ENCODE assay signal across 23 mouse cellular contexts in the genomic region with DNA sequence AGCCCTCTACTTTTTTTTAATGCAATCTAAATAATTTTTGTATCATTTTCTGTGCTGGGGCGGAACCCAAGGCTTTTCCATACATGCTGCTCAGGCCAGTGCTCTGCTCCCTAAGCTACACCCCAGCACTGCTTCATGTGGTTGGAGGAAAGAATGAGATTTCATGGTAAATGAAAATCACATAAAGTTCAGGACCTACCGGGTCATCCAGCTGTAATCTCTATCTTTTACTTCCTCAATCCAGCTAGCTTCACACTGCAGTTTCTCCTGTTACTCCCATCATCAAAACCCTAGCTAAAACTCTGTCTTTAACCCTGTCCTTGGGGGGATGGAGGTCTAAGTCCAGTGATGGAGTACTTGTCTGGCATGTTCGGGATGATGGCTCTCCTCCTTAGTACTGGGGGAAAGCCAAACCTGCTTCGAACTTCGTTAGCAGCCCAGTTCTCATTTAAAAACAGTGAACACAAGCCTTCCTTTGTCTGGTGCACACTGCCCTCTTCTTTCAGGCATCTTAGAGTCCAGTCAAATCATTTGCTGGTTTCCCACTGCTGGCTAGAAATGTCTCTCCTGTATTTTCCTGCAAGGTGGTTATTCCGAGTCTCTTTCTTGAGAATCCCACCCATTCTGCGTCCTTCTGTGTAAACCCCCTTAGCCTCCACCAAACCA. TPM values are rescaled to one million over a fixed set of nuclear protein-coding genes. Genes with fewer than 3 reads are reported as not detected.
DNase-seq lines count a peak whose midpoint lies in the region; ATAC-seq and TF ChIP-seq lines count a peak whose summit lies in the region.
"Had no signal": no experiment of that assay in that cellular context is flagged by ENCODE, and none has a peak within 500 bp of the region (broad histone marks: within the 10 kb centered on the region; RNA-seq: fewer than 3 reads in every experiment).

No protein-coding gene starts in this region.

- H3K4me1 ChIP-seq in forebrain, embryonic 16.5 days (replicated peaks; ENCODE audit: control insufficient read depth, insufficient read depth, low read length), result peaks cover 18% of the 10 kb centered on the region
- H3K4me1 ChIP-seq in forebrain, embryonic 15.5 days, result peaks cover 14% of the 10 kb centered on the region
- H3K4me1 ChIP-seq in hindbrain, postnatal 0 days (ENCODE audit: insufficient read depth, low read length), result peaks cover 7% of the 10 kb centered on the region
- H3K4me1 ChIP-seq in hindbrain, embryonic 13.5 days (replicated peaks), result peaks cover 19% of the 10 kb centered on the region
- H3K4me1 ChIP-seq in neural tube, embryonic 13.5 days (replicated peaks), result peaks cover 17% of the 10 kb centered on the region
- H3K4me1 ChIP-seq in neural tube, embryonic 15.5 days, result peaks cover 15% of the 10 kb centered on the region
- H3K4me1 ChIP-seq in intestine, postnatal 0 days (replicated peaks; ENCODE audit: control insufficient read depth, insufficient read depth, low read length), result no peaks in the 10 kb centered on the region
- H3K4me1 ChIP-seq in kidney, embryonic 16.5 days (ENCODE audit: insufficient read depth, low read length), result peaks cover 6% of the 10 kb centered on the region

- H3K27ac ChIP-seq in forebrain, embryonic 16.5 days (ENCODE audit: low read length), result 0 out of 2 replicates have a peak overlapping the region, but pooled peaks have one; percentile 28
- no peak overlapping the region for H3K27ac ChIP-seq in forebrain, embryonic 15.5 days (replicated peaks)
- peak overlapping the region; percentile 56 for H3K27ac ChIP-seq in hindbrain, postnatal 0 days
- no peak overlapping the region; the same call in 1 of the 2 replicates for H3K27ac ChIP-seq in hindbrain, embryonic 13.5 days
- H3K27ac ChIP-seq in neural tube, embryonic 13.5 days (replicated peaks), result 0 out of 2 replicates have a peak overlapping the region, but pooled peaks have one; percentile 33
- H3K27ac ChIP-seq in neural tube, embryonic 15.5 days (replicated peaks), result no peak overlapping the region
- H3K27ac ChIP-seq in intestine, postnatal 0 days (ENCODE audit: low read depth, low read length), result no peak overlapping the region
- no peak overlapping the region for H3K27ac ChIP-seq in kidney, embryonic 16.5 days (ENCODE audit: low read length)
- H3K27ac ChIP-seq: forebrain, embryonic 10.5 days; gastrocnemius, adult 2 months had no signal

- H3K9me3 ChIP-seq in forebrain, embryonic 16.5 days (ENCODE audit: control insufficient read depth, low read length), result no peaks in the 10 kb centered on the region
- H3K9me3 ChIP-seq in forebrain, embryonic 15.5 days, result no peaks in the 10 kb centered on the region
- no peaks in the 10 kb centered on the region for H3K9me3 ChIP-seq in hindbrain, postnatal 0 days (ENCODE audit: low read length)
- no peaks in the 10 kb centered on the region for H3K9me3 ChIP-seq in hindbrain, embryonic 13.5 days
- no peaks in the 10 kb centered on the region for H3K9me3 ChIP-seq in neural tube, embryonic 13.5 days
- H3K9me3 ChIP-seq in neural tube, embryonic 15.5 days (replicated peaks), result no peaks in the 10 kb centered on the region
- no peaks in the 10 kb centered on the region for H3K9me3 ChIP-seq in intestine, postnatal 0 days (ENCODE audit: control insufficient read depth)
- H3K9me3 ChIP-seq in kidney, embryonic 16.5 days (ENCODE audit: low read length), result no peaks in the 10 kb centered on the region
- H3K9me3 ChIP-seq: forebrain, embryonic 10.5 days had no signal

- 49% methylated on average over 7 of the region's 7 CpGs for WGBS in forebrain, embryonic 16.5 days
- 51% methylated on average over 7 of the region's 7 CpGs for WGBS in forebrain, embryonic 15.5 days
- 76% methylated on average over 7 of the region's 7 CpGs for WGBS in hindbrain, postnatal 0 days
- 80% methylated on average over 7 of the region's 7 CpGs for WGBS in hindbrain, embryonic 13.5 days
- WGBS in neural tube, embryonic 13.5 days, result 77% methylated on average over 7 of the region's 7 CpGs
- 72% methylated on average over 7 of the region's 7 CpGs for WGBS in neural tube, embryonic 15.5 days
- 83% methylated on average over 7 of the region's 7 CpGs for WGBS in intestine, postnatal 0 days
- WGBS in kidney, embryonic 16.5 days, result 88% methylated on average over 7 of the region's 7 CpGs

- no peak overlapping the region for H3K4me2 ChIP-seq in forebrain, embryonic 16.5 days (ENCODE audit: low read length)
- no peak overlapping the region for H3K4me2 ChIP-seq in forebrain, embryonic 15.5 days (replicated peaks)
- H3K4me2 ChIP-seq in hindbrain, postnatal 0 days (ENCODE audit: low read depth, low read length), result no peak overlapping the region
- H3K4me2 ChIP-seq in hindbrain, embryonic 13.5 days, result no peak overlapping the region
- H3K4me2 ChIP-seq in neural tube, embryonic 13.5 days, result no peak overlapping the region
- no peak overlapping the region for H3K4me2 ChIP-seq in neural tube, embryonic 15.5 days
- no peak overlapping the region for H3K4me2 ChIP-seq in intestine, postnatal 0 days (replicated peaks; ENCODE audit: low read depth)
- no peak overlapping the region for H3K4me2 ChIP-seq in kidney, embryonic 16.5 days (replicated peaks; ENCODE audit: low read depth, low read length)

- no peaks in the 10 kb centered on the region for H3K27me3 ChIP-seq in forebrain, embryonic 16.5 days (replicated peaks; ENCODE audit: control insufficient read depth, insufficient read depth, low read length)
- H3K27me3 ChIP-seq in forebrain, embryonic 15.5 days, result no peaks in the 10 kb centered on the region
- no peaks in the 10 kb centered on the region for H3K27me3 ChIP-seq in hindbrain, postnatal 0 days (ENCODE audit: insufficient read depth, low read length)
- H3K27me3 ChIP-seq in hindbrain, embryonic 13.5 days, result no peaks in the 10 kb centered on the region
- no peaks in the 10 kb centered on the region for H3K27me3 ChIP-seq in neural tube, embryonic 13.5 days
- no peaks in the 10 kb centered on the region for H3K27me3 ChIP-seq in neural tube, embryonic 15.5 days (replicated peaks)
- H3K27me3 ChIP-seq in intestine, postnatal 0 days (replicated peaks; ENCODE audit: control insufficient read depth, insufficient read depth, low read length), result no peaks in the 10 kb centered on the region
- no peaks in the 10 kb centered on the region for H3K27me3 ChIP-seq in kidney, embryonic 16.5 days (ENCODE audit: insufficient read depth, low read length)

- H3K36me3 ChIP-seq in forebrain, embryonic 16.5 days (ENCODE audit: control insufficient read depth, insufficient read depth), result peaks cover 4% of the 10 kb centered on the region
- H3K36me3 ChIP-seq in forebrain, embryonic 15.5 days, result peaks cover 11% of the 10 kb centered on the region
- H3K36me3 ChIP-seq in hindbrain, postnatal 0 days (ENCODE audit: insufficient read depth, low read length), result peaks cover 10% of the 10 kb centered on the region; the same call in 1 of the 2 replicates
- peaks cover 18% of the 10 kb centered on the region for H3K36me3 ChIP-seq in hindbrain, embryonic 13.5 days
- H3K36me3 ChIP-seq in neural tube, embryonic 13.5 days, result peaks cover 18% of the 10 kb centered on the region
- H3K36me3 ChIP-seq in neural tube, embryonic 15.5 days, result peaks cover 14% of the 10 kb centered on the region
- peaks cover 16% of the 10 kb centered on the region for H3K36me3 ChIP-seq in intestine, postnatal 0 days (ENCODE audit: control insufficient read depth, insufficient read depth)
- H3K36me3 ChIP-seq in kidney, embryonic 16.5 days (ENCODE audit: insufficient read depth, low read length), result peaks cover 17% of the 10 kb centered on the region

- no peak overlapping the region for H3K9ac ChIP-seq in forebrain, embryonic 16.5 days (replicated peaks; ENCODE audit: low read depth, low read length)
- no peak overlapping the region for H3K9ac ChIP-seq in forebrain, embryonic 15.5 days (replicated peaks)
- H3K9ac ChIP-seq in hindbrain, postnatal 0 days (replicated peaks; ENCODE audit: low read length), result no peak overlapping the region
- no peak overlapping the region for H3K9ac ChIP-seq in hindbrain, embryonic 13.5 days
- no peak overlapping the region for H3K9ac ChIP-seq in neural tube, embryonic 13.5 days
- H3K9ac ChIP-seq in neural tube, embryonic 15.5 days (replicated peaks), result no peak overlapping the region
- H3K9ac ChIP-seq in intestine, postnatal 0 days (ENCODE audit: low read depth, low read length), result no peak overlapping the region
- H3K9ac ChIP-seq in kidney, embryonic 16.5 days (replicated peaks; ENCODE audit: low read length), result no peak overlapping the region

- no peak for TF ChIP-seq CTCF in hindbrain, postnatal 0 days (IDR thresholded peaks at IDR 0.05; ENCODE audit: low read depth)
- TF ChIP-seq CTCF in intestine, postnatal 0 days (IDR thresholded peaks at IDR 0.05; ENCODE audit: low read depth), result no peak

- H3K4me3 ChIP-seq in forebrain, embryonic 16.5 days (replicated peaks; ENCODE audit: low read length), result no peak overlapping the region
- no peak overlapping the region for H3K4me3 ChIP-seq in forebrain, embryonic 15.5 days
- H3K4me3 ChIP-seq in hindbrain, postnatal 0 days (ENCODE audit: low read length), result no peak overlapping the region
- no peak overlapping the region for H3K4me3 ChIP-seq in hindbrain, embryonic 13.5 days
- H3K4me3 ChIP-seq in neural tube, embryonic 13.5 days, result no peak overlapping the region
- no peak overlapping the region for H3K4me3 ChIP-seq in neural tube, embryonic 15.5 days (replicated peaks)
- H3K4me3 ChIP-seq in intestine, postnatal 0 days (ENCODE audit: low read depth, low read length), result no peak overlapping the region
- no peak overlapping the region for H3K4me3 ChIP-seq in kidney, embryonic 16.5 days (ENCODE audit: low read length)
- H3K4me3 ChIP-seq: forebrain, embryonic 10.5 days; gastrocnemius, adult 2 months had no signal

- peak; percentile 49 for DNase-seq in hindbrain, postnatal 0 days (ENCODE audit: low spot score)
- DNase-seq: adrenal gland, postnatal 14 days; cerebellum, adult 11-12 months; cerebellum, postnatal 25 days; gastrocnemius, adult 2 months; heart, postnatal 36 days; kidney, adult 9 months; kidney, postnatal 36 days; layer of hippocampus, adult 9-11 months; liver; midbrain, embryonic 14.5 days; thymus, postnatal 36 days had no signal

- 0 out of 2 replicates have a peak, but pooled peaks have one; percentile 39 for ATAC-seq in forebrain, embryonic 16.5 days
- no peak for ATAC-seq in forebrain, embryonic 15.5 days (replicated peaks)
- ATAC-seq in hindbrain, postnatal 0 days, result peak; percentile 55; the same call in 1 of the 2 replicates
- ATAC-seq in hindbrain, embryonic 13.5 days (ENCODE audit: low FRiP score), result no peak
- ATAC-seq in neural tube, embryonic 13.5 days (ENCODE audit: low read depth), result no peak
- no peak for ATAC-seq in neural tube, embryonic 15.5 days (ENCODE audit: low FRiP score)
- ATAC-seq in intestine, postnatal 0 days, result no peak
- no peak for ATAC-seq in kidney, embryonic 16.5 days (ENCODE audit: low FRiP score, low TSS enrichment)
- ATAC-seq: CD4-positive, CD25-positive, alpha-beta regulatory T cell, adult 4 months; inflammation-experienced regulatory T-cells, adult 6 months; lung, postnatal 0 days had no signal

RNA-seq across cellular contexts. Expression of a gene that starts 6.5 kb away (rescaled TPM):
- 31.2 and 33.7 TPM in 2 replicates for polyA plus RNA-seq in forebrain, embryonic 16.5 days (2015; fragmentation: Nextera tagmentation; extraction: Ambion mirVana)
- polyA plus RNA-seq in forebrain, embryonic 15.5 days (2015; fragmentation: Nextera tagmentation; extraction: Ambion mirVana), result 26.6 and 27.8 TPM in 2 replicates
- total RNA-seq in hindbrain, postnatal 0 days (2014; rRNA removed), result 30.2 and 32.4 TPM in 2 replicates
- 31.8 and 33.2 TPM in 2 replicates for polyA plus RNA-seq in hindbrain, postnatal 0 days (2015; fragmentation: Nextera tagmentation; extraction: Ambion mirVana)
- 23.9 TPM in 2 replicates for polyA plus RNA-seq in hindbrain, embryonic 13.5 days (2015; fragmentation: Nextera tagmentation; extraction: Ambion mirVana)
- 22.7 and 27.2 TPM in 2 replicates for polyA plus RNA-seq in neural tube, embryonic 13.5 days (2015; fragmentation: Nextera tagmentation; extraction: Ambion mirVana)
- 27.3 and 27.4 TPM in 2 replicates for polyA plus RNA-seq in neural tube, embryonic 15.5 days (2015; fragmentation: Nextera tagmentation; extraction: Ambion mirVana)
- 16.3 and 17.8 TPM in 2 replicates for polyA plus RNA-seq in intestine, postnatal 0 days (2015; fragmentation: Nextera tagmentation; extraction: Ambion mirVana)
- polyA plus RNA-seq in kidney, embryonic 16.5 days (2015; fragmentation: Nextera tagmentation; extraction: Ambion mirVana), result 22.5 and 23.2 TPM in 2 replicates

Comparison
In these comparisons a context has a peak if more than half of its experiments do, and no peak if none do; other contexts are left out.
1. ATAC-seq: peak in forebrain, embryonic 16.5 days (single experiment) and hindbrain, postnatal 0 days (single experiment); none in forebrain, embryonic 15.5 days (single experiment), hindbrain, embryonic 13.5 days (single experiment), neural tube, embryonic 13.5 days (single experiment), neural tube, embryonic 15.5 days (single experiment), intestine, postnatal 0 days (single experiment) and kidney, embryonic 16.5 days (single experiment).
2. H3K27ac ChIP-seq: peak in forebrain, embryonic 16.5 days (single experiment), hindbrain, postnatal 0 days (single experiment) and neural tube, embryonic 13.5 days (single experiment); none in forebrain, embryonic 15.5 days (single experiment), hindbrain, embryonic 13.5 days (single experiment), neural tube, embryonic 15.5 days (single experiment), intestine, postnatal 0 days (single experiment) and kidney, embryonic 16.5 days (single experiment).